Mouse (Mus musculus) hindbrain, embryonic 10.5 days (tissue): ENCODE measurements around the gene Wdr90. TPM values are rescaled to one million over a fixed set of nuclear protein-coding genes. Genes with fewer than 3 reads are reported as not detected.

Source experiments
- DNase-seq: peaks from one replicate; pipeline ENCODE4 v3.0.0-alpha.2; 2017; ENCODE audit warnings: low spot score
- H3K27ac ChIP-seq: fragments of 300-500 bp; sonication (generic); 2 replicates; pipeline ENCODE4 v1.5.1; 2016; ENCODE audit warnings: mild to moderate bottlenecking, moderate library complexity
- H3K27me3 ChIP-seq: fragments of 300-500 bp; sonication (generic); 2 replicates; pipeline ENCODE4 v1.6.1; 2016; ENCODE audit warnings: mild to moderate bottlenecking; ENCODE audit not compliant: poor library complexity, insufficient read depth, severe bottlenecking
- H3K36me3 ChIP-seq: fragments of 300-500 bp; sonication (generic); 2 replicates; pipeline ENCODE4 v1.6.1; 2016; ENCODE audit warnings: mild to moderate bottlenecking, moderate library complexity
- H3K4me1 ChIP-seq: fragments of 300-500 bp; sonication (generic); replicated peaks from 2 replicates; pipeline ENCODE4 v1.6.1; 2016; ENCODE audit warnings: mild to moderate bottlenecking
- H3K4me3 ChIP-seq: fragments of 300-500 bp; sonication (generic); 2 replicates; pipeline ENCODE4 v1.5.1; 2016; ENCODE audit warnings: mild to moderate bottlenecking, moderate library complexity
- H3K9me3 ChIP-seq: fragments of 300-500 bp; sonication (generic); 2 replicates; pipeline ENCODE4 v1.6.1; 2016; ENCODE audit warnings: mild to moderate bottlenecking, moderate library complexity
- WGBS: fragments of 180-500 bp; shearing (Covaris S2); methylation state at CpG from one replicate; pipeline ENCODE4 v1.1.7; 2016; 5-methylcytosine and 5-hydroxymethylcytosine counted together
- polyA plus RNA-seq: library from polyadenylated mRNA; unstranded; fragments of >200 nt; fragmentation: Nextera tagmentation; extraction: Ambion mirVana; gene quantifications from 2 replicates; pipeline ENCODE4 v1.2.1, GENCODE M21; 2016

The Wdr90 gene
- 46.0 and 54.4 TPM in 2 replicates for polyA plus RNA-seq

DNA sequence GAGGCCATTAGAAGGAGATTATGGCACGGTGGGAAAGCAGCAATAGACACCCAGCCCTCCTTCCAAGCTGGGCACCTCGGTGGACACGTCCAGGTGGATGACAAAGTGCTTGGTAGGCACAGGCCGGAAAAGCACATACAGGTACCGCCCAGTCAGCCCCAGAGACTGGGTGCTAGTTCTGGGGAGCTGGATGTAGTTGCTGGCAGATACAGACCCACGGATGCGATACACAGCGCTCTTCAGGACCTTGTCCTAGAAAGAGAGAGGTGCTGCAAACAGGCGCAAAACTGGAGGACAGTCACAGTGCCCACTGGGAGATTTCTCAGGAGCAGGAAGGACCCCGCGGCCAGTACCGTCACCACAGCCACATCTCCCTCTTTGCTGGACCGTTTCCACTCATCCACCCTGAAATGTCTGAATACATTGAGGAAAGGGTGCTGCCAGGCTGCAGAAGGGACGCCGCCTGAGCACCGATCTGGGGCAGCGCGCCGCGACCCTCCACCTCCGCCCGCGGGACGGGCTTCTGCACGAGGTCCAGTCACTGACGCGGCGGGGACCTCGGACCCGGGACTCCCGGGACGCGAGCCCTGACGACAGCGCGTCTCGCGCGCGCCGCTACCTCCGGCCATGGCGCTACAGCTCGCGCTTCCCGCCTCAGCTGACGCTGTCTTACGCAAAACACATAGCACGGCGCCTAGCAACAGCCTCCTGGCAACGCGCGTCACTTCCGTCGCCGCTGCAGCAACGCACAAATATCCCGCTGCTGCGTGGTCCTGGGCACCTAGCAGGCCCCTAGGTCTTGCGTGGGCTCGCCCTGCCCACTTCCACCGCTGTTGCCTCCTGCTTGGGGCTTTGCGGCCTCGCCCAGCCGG is at the start of gene Wdr90:
Gene Wdr90 (minus strand): TSS at position 670 of the 872 bp plus-strand sequence.
- H3K9me3 ChIP-seq: no peaks in the 10 kb centered on the region
- 3% methylated on average over 65 of the region's 65 CpGs for WGBS
- peaks cover 34% of the 10 kb centered on the region for H3K4me1 ChIP-seq
- peaks cover 20% of the 10 kb centered on the region for H3K36me3 ChIP-seq
- H3K27me3 ChIP-seq: no peaks in the 10 kb centered on the region
- peak; percentile 93 for DNase-seq
- H3K4me3 ChIP-seq: peak within 1 kb of the TSS; percentile 82
- H3K27ac ChIP-seq: peak within 1 kb of the TSS; percentile 96

DNA sequence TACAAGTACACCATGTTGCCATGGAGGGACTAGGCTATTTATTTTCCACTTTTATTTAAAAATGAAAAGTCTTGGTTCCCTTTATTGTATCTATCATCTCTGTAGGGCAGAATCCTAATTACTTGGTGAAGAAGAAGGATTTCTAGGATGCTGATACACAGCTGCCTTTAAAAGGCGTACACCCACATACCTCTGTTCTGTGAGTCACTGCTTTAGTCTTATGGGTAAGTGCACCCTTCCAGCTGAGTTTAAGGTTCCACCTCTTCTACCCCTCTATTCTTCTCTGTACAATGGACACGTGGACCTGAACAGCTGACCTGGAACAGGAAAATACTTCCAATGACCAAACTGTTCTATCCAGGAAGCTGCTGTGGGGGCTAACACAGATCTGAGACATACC is 46.3 kb upstream of the Wdr90 start:
- no peak for DNase-seq
- H3K4me3 ChIP-seq: no peak overlapping the region
- WGBS: 93% methylated on average over 2 of the region's 2 CpGs
- no peaks in the 10 kb centered on the region for H3K27me3 ChIP-seq
- H3K36me3 ChIP-seq: peaks cover 27% of the 10 kb centered on the region
- 0 out of 2 replicates have a peak, but pooled peaks cover 2% of the 10 kb centered on the region for H3K4me1 ChIP-seq
- no peak overlapping the region for H3K27ac ChIP-seq
- H3K9me3 ChIP-seq: no peaks in the 10 kb centered on the region

DNA sequence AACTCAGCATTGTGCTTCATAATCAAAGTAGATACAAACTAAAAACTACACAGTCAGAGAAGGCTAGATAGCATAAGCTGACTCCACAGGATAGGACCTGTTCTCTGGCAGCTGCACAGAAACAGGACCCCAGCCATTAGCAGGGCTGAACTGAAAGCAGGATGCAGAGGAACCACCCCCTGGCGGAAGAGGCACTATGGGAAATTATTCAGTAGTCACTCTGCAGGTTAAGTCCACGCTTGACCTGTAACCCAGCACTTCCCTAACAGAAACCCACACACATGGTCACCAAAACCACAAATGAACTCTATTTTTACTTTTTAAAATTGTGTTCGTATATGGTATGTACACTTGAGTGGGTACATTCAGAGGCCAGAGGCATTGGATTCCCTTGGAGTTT is 41.8 kb upstream of the Wdr90 start:
- no peaks in the 10 kb centered on the region for H3K4me1 ChIP-seq
- H3K4me3 ChIP-seq: no peak overlapping the region
- H3K36me3 ChIP-seq: peaks cover 31% of the 10 kb centered on the region
- H3K27ac ChIP-seq: no peak overlapping the region
- no peak for DNase-seq
- 89% methylated on average over 3 of the region's 3 CpGs for WGBS
- H3K27me3 ChIP-seq: no peaks in the 10 kb centered on the region
- no peaks in the 10 kb centered on the region for H3K9me3 ChIP-seq

DNA sequence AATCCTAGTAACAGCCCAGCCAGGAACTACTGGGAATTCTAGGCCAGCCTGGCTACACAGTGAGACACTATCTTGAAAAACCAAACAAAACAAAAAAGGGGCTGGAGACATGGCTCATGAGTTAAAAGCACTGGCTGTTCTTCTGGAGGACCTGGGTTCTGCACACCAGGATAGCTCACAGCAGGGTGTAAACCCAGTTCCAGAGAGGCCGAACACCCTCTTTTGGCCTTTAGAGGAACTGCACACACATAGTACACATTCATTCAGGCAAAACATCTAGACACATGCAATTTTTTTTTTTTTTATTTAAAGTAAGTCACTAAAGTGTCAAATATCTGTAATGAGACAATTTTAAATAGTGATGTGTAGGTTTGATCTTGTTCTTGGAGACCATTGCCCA is 38.9 kb upstream of the Wdr90 start:
- Histone ChIP-seq H3K4me1 (peaks cover 17% of the 10 kb centered on the region), H3K9me3 (no peaks in the 10 kb centered on the region), H3K27ac (no peak overlapping the region), H3K27me3 (no peaks in the 10 kb centered on the region), H3K4me3 (no peak overlapping the region), H3K36me3 (peaks cover 20% of the 10 kb centered on the region)
- DNase-seq: no peak
- 91% methylated on average over 1 of the region's 1 CpGs for WGBS

DNA sequence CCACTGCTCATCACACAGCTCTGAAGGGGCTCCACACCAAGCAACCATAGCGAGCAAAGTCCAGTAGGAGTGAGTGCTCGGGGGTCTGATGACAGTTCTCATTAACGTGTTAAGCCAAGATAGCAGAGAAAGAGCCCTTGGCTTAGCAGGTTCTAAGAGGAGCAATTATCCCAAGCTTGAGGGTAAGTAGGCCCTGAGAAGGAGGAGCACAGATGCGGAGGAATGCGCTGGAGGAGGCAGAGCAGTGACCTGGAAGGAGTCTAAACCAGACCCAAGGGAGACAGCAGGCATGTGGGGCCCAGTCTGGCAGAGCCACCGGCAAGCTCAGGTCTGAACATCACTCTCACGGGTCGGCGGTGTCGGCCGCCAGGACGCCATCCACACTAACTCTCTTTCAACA is 34.6 kb upstream of the Wdr90 start:
- Histone ChIP-seq H3K4me1 (peaks cover 25% of the 10 kb centered on the region), H3K27me3 (no peaks in the 10 kb centered on the region), H3K4me3 (no peak overlapping the region), H3K36me3 (peaks cover 15% of the 10 kb centered on the region), H3K9me3 (no peaks in the 10 kb centered on the region), H3K27ac (peak overlapping the region; percentile 63; the same call in 1 of the 2 replicates)
- DNase-seq: no peak
- whole genome bisulfite sequencing: 69% methylated on average over 12 of the region's 12 CpGs

DNA sequence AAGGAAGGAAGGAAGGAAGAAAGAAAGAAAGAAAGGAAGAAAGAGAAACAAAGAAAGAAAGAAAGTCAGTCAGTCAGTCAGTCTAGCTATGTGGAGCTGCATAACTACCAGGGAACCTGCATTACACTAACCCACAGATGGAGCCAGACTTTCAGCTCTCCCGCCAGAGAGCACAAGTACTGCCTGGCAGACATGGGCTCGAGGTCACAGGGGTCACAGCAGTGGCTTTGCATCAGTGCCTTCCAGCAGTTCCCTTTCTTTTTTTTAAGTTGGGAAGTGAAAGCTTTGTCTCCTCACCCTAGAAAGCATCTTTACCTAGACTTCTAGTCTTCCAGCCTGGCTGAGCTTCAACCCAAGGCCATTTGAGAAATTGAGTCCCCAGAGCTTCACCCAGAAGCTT is 34.1 kb upstream of the Wdr90 start:
- no peak for DNase-seq
- Histone ChIP-seq H3K27me3 (no peaks in the 10 kb centered on the region), H3K4me1 (peaks cover 25% of the 10 kb centered on the region), H3K36me3 (peaks cover 14% of the 10 kb centered on the region), H3K27ac (peak overlapping the region; percentile 63; the same call in 1 of the 2 replicates), H3K4me3 (no peak overlapping the region), H3K9me3 (no peaks in the 10 kb centered on the region)
- 17% methylated on average over 2 of the region's 2 CpGs for WGBS

DNA sequence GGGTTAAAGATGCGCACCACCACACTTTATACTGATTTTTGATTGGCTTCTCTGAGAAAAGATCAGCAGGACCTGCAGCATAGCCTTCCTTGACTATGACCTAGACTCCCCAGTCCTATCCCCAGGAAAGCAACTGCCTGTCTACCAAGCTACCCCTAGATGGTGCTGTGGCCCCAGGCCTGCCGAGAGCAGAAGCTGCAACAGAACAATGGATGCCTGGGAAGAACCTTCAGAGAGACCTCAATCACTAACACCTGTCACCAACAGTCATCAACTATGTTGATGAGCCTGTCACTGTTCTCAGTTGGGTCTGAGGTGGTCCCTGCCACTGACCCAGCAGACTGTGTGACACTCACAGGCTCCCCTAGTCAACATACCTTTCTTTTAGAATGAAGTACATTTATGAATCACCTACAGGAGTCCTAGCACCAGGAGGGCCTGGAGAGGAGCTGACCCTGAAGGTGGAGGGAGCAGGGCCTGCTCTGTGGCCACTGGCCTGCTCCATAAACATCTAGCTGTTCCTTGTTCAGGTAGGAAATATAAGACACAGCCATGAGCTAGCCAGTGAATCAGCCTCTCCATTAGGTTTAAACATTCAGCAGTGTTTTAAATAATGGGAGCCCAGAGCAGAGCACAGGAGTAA is 32.8 kb upstream of the Wdr90 start:
- Histone ChIP-seq H3K4me3 (no peak overlapping the region), H3K27ac (peak overlapping the region; percentile 77), H3K9me3 (no peaks in the 10 kb centered on the region), H3K27me3 (no peaks in the 10 kb centered on the region), H3K36me3 (peaks cover 20% of the 10 kb centered on the region), H3K4me1 (peaks cover 25% of the 10 kb centered on the region)
- WGBS: 24% methylated on average over 2 of the region's 2 CpGs
- peak; percentile 71 for DNase-seq

DNA sequence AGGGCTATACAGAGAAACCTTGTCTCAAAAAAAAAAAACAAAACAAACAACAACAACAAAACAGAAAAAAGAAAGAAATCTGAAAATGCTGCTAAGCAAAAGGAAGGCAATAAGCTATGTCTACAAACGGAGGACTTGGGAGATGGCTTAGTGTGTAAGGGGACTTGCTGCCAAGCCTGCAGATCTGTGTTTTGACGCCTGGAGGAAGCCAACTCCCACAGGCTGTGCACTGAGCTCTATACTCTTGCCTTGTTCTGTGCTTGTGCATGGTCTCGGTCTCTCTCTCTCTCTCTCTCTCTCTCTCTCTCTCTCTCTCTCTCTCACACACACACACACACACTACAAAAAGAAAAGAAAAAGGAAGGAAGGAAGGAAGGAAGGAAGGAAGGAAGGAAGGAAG is 27.5 kb upstream of the Wdr90 start:
- no peak for DNase-seq
- WGBS: 94% methylated on average over 3 of the region's 3 CpGs
- no peaks in the 10 kb centered on the region for H3K9me3 ChIP-seq
- peaks cover 60% of the 10 kb centered on the region for H3K36me3 ChIP-seq
- H3K4me3 ChIP-seq: no peak overlapping the region
- peaks cover 21% of the 10 kb centered on the region for H3K4me1 ChIP-seq
- H3K27me3 ChIP-seq: no peaks in the 10 kb centered on the region
- H3K27ac ChIP-seq: no peak overlapping the region

DNA sequence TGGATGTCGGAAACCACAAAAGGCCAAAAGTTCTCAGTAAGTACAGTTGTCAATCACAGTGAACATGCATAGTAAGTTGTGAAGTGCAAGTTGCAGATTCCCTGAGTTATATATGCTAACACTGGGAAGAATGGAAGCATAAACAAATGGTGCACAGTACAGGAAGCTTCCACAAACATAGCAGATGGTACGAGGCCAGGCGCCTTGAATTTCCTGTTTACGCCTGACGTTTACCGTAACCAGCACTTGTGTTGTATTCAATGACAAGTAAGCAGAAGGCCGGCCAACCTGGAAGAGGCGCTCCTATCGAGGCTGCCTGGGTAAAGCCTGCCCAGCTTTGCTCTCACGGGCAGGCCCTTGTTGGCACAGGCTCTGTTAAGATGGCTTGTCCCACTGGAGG is 26.2 kb upstream of the Wdr90 start:
- no peak for DNase-seq
- H3K36me3 ChIP-seq: peaks cover 74% of the 10 kb centered on the region
- 92% methylated on average over 10 of the region's 10 CpGs for WGBS

DNA sequence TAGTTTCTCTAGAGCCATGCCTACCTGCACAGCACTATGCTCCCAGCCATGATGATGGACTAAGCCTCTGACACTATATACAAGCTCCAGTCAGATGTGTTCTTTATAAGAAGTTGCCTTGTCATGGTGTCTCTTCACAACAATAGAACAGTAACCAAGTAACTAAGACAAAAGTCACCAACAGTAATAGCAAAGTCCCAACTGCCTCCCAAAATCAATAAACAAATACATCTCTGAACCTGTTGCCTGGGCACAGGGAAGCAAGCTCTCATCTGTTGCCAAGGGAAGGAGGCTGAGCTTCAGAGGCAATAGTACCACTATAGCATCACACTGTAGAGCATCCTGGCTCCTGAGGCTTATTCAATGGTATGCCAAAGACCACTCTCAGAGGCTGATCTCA is 25.5 kb upstream of the Wdr90 start:
- H3K4me3 ChIP-seq: no peak overlapping the region
- no peaks in the 10 kb centered on the region for H3K9me3 ChIP-seq
- DNase-seq: no peak
- peaks cover 77% of the 10 kb centered on the region for H3K36me3 ChIP-seq
- H3K27ac ChIP-seq: no peak overlapping the region
- no peaks in the 10 kb centered on the region; the same call in 1 of the 2 replicates for H3K27me3 ChIP-seq
- H3K4me1 ChIP-seq: peaks cover 40% of the 10 kb centered on the region

More for the DNA sequence above, 26.2 kb upstream of the Wdr90 start:
- H3K9me3 ChIP-seq: no peaks in the 10 kb centered on the region
- peaks cover 34% of the 10 kb centered on the region for H3K4me1 ChIP-seq
- no peak overlapping the region for H3K4me3 ChIP-seq
- H3K27me3 ChIP-seq: no peaks in the 10 kb centered on the region; the same call in 1 of the 2 replicates
- no peak overlapping the region for H3K27ac ChIP-seq

DNA sequence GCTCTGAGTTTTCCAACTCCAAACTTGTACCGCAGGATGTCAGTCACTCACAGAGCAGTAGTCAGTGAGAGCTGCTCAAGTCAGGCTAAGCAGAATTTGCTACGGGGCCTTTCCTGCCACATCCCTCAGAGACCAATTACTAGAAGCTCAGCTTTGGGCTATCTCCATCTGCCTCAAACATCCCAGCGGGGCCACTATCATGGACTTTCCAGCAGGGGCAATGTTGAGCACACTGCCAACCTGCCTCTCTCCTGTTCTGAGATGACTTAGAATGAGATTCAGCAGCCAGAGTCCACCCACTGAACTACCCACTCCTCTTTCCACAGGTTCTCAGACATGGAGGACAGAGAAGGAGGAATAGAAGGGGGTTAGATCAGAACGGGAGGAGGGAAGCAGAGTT is 24.3 kb upstream of the Wdr90 start:
- no peak for DNase-seq
- Histone ChIP-seq H3K4me3 (no peak overlapping the region), H3K4me1 (peaks cover 52% of the 10 kb centered on the region), H3K27ac (no peak overlapping the region), H3K36me3 (peaks cover 72% of the 10 kb centered on the region), H3K9me3 (no peaks in the 10 kb centered on the region), H3K27me3 (no peaks in the 10 kb centered on the region; the same call in 1 of the 2 replicates)
- 60% methylated on average over 4 of the region's 4 CpGs for WGBS

DNA sequence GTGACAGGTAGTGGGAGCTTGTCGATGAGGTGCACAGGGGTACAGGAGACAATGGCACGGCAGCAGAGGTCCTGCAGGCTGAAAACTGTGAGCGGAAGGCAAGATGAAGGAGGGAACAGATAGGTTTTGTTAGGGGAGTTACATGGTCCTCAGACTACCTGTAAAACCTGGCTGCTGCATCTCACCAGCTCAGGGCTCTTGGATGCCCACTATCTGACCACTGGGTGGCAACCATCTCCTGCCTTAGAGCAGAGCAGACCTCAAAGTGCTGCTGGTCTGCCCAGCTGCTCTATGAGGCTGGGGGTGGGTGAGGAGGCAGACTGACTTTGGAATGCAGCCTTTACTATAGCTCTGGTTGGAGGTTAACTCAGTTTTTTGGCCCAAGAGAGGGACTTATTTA is 22.5 kb upstream of the Wdr90 start:
- Histone ChIP-seq H3K4me1 (peaks cover 70% of the 10 kb centered on the region), H3K27ac (peak overlapping the region; percentile 93)
- DNase-seq: no peak

DNA sequence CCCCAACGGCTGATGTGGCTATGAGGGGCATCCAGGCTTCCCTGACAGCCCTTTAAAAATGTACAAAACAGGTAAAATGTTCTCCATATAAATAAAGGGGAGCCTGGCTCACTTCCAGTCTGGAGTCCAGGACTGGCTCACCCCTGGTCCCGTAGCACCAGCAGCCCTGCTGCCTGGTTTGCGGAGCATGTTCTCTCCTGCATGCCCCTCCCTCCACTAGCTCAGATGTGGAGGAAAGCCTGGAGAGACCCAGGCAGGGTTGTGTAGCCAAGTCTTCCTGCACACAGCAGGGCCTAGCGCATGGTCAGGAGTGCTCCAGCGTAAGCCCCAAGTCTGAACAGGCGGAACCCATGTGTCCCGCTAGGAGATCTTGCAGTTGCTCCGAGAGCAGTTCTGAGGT is 22.0 kb upstream of the Wdr90 start:
- WGBS: 84% methylated on average over 8 of the region's 8 CpGs
- H3K4me3 ChIP-seq: no peak overlapping the region
- peaks cover 76% of the 10 kb centered on the region for H3K4me1 ChIP-seq
- no peaks in the 10 kb centered on the region; the same call in 1 of the 2 replicates for H3K27me3 ChIP-seq
- no peak for DNase-seq
- no peaks in the 10 kb centered on the region for H3K9me3 ChIP-seq
- H3K36me3 ChIP-seq: peaks cover 65% of the 10 kb centered on the region
- peak overlapping the region; percentile 93 for H3K27ac ChIP-seq

More for the DNA sequence above, 22.5 kb upstream of the Wdr90 start:
- H3K4me3 ChIP-seq: no peak overlapping the region
- no peaks in the 10 kb centered on the region; the same call in 1 of the 2 replicates for H3K27me3 ChIP-seq
- no peaks in the 10 kb centered on the region for H3K9me3 ChIP-seq
- H3K36me3 ChIP-seq: peaks cover 65% of the 10 kb centered on the region
- WGBS: 85% methylated on average over 3 of the region's 3 CpGs
